Mouse (Mus musculus): ENCODE measurements at regions not wholly inside any gene's neighbourhood (a gene's known extent, or its start where the extent isn't known, plus 50 kb on each side); places are given as distances from the start of the nearest gene placed in this dataset.

DNA sequence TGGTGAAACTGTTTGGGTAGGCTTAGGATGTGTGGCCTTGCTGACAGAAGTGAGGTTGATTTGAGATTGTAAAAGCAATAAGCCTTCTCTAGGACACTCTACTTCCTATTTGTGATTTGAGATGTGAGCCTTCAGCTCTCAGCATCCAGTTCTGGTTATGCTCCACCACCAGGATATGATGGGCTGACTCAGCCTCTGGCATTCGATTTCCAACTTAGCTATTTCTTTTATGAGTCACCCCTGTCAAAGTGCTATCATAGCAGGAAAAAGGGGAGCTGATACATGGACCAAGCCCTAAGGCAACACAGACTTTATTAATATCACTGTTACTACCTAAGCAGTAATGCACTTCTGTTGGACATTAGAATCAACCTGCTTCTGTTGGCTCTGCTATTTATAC lies 310.2 kb upstream of the Ndst3 start:
- H3K4me3 ChIP-seq (ENCODE audit: low read depth, low read length): no peak overlapping the region
- no peak for DNase-seq (ENCODE audit: low spot score)
- ATAC-seq (replicated peaks; ENCODE audit: insufficient number of reproducible peaks, low FRiP score, low TSS enrichment, low read depth): no peak
- H3K4me2 ChIP-seq (ENCODE audit: low read depth, low read length): no peak overlapping the region
- H3K27ac ChIP-seq (replicated peaks; ENCODE audit: low read depth, low read length): no peak overlapping the region
- 88% methylated on average over 1 of the region's 1 CpGs for WGBS
- no peaks in the 10 kb centered on the region for H3K36me3 ChIP-seq (replicated peaks; ENCODE audit: control insufficient read depth, insufficient read depth, low read depth, low read length)
- H3K9me3 ChIP-seq (replicated peaks; ENCODE audit: control insufficient read depth, low read length): no peaks in the 10 kb centered on the region
- no peak overlapping the region for H3K9ac ChIP-seq (replicated peaks; ENCODE audit: low read length)
- no peaks in the 10 kb centered on the region for H3K27me3 ChIP-seq (ENCODE audit: control insufficient read depth, insufficient read depth, low read length)
- no peaks in the 10 kb centered on the region for H3K4me1 ChIP-seq (ENCODE audit: control insufficient read depth, insufficient read depth, low read length)

DNA sequence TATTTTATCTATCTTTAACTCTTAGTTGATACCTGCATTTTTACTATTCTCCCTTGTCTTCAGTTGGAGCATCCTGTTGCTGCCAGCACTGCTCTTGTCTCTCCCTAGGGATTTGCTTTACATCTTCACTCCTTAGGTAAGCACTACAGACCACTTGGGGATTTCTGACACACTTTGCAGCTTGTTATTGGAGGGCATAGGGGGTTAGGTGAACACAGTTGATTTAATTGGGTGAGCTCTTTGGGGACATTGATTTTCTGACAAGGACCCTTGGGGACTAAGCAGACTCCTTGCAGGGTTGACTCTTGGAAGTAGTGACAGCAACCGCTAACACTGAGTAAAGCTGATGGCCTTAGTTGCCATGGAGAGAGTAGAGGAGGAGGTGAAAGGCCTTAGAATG lies 309.0 kb upstream of the Tram1l1 start:
- no peak for DNase-seq (ENCODE audit: low spot score)
- Histone ChIP-seq H3K4me3 (ENCODE audit: low read depth, low read length) (no peak overlapping the region), H3K9ac (replicated peaks; ENCODE audit: low read length) (no peak overlapping the region), H3K4me1 (ENCODE audit: control insufficient read depth, insufficient read depth, low read length) (no peaks in the 10 kb centered on the region), H3K27me3 (ENCODE audit: control insufficient read depth, insufficient read depth, low read length) (no peaks in the 10 kb centered on the region), H3K9me3 (replicated peaks; ENCODE audit: control insufficient read depth, low read length) (no peaks in the 10 kb centered on the region), H3K27ac (replicated peaks; ENCODE audit: low read depth, low read length) (no peak overlapping the region), H3K36me3 (replicated peaks; ENCODE audit: control insufficient read depth, insufficient read depth, low read depth, low read length) (no peaks in the 10 kb centered on the region), H3K4me2 (ENCODE audit: low read depth, low read length) (no peak overlapping the region)
- ATAC-seq (replicated peaks; ENCODE audit: insufficient number of reproducible peaks, low FRiP score, low TSS enrichment, low read depth): no peak
- WGBS: 69% methylated on average over 1 of the region's 1 CpGs

DNA sequence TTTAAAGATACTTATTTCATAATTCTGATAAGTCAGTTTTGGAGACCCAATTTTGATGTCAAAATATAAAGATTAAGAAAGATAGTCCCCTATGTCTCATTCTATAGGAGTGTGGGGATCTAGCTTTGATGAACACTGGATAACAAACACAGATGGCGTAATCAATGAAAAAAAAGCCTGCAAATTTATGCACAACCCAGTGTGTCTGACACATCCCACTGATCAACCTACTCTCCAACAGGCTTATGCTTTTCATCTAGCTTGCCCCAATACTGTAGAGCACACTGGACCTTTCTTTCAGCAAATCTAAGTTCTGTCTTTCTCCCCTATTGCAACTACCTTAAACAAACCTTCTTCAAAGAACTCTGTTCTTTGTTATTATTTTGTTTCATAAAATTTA lies 302.0 kb upstream of the Tram1l1 start:
- Histone ChIP-seq H3K4me1 (ENCODE audit: control insufficient read depth, insufficient read depth, low read length) (no peaks in the 10 kb centered on the region), H3K4me3 (ENCODE audit: low read depth, low read length) (no peak overlapping the region), H3K36me3 (replicated peaks; ENCODE audit: control insufficient read depth, insufficient read depth, low read depth, low read length) (no peaks in the 10 kb centered on the region), H3K27ac (replicated peaks; ENCODE audit: low read depth, low read length) (no peak overlapping the region), H3K9me3 (replicated peaks; ENCODE audit: control insufficient read depth, low read length) (no peaks in the 10 kb centered on the region), H3K4me2 (ENCODE audit: low read depth, low read length) (no peak overlapping the region), H3K9ac (replicated peaks; ENCODE audit: low read length) (no peak overlapping the region), H3K27me3 (ENCODE audit: control insufficient read depth, insufficient read depth, low read length) (no peaks in the 10 kb centered on the region)
- DNase-seq (ENCODE audit: low spot score) (no peak), ATAC-seq (replicated peaks; ENCODE audit: insufficient number of reproducible peaks, low FRiP score, low TSS enrichment, low read depth) (no peak)
- 100% methylated on average over 1 of the region's 1 CpGs for WGBS

DNA sequence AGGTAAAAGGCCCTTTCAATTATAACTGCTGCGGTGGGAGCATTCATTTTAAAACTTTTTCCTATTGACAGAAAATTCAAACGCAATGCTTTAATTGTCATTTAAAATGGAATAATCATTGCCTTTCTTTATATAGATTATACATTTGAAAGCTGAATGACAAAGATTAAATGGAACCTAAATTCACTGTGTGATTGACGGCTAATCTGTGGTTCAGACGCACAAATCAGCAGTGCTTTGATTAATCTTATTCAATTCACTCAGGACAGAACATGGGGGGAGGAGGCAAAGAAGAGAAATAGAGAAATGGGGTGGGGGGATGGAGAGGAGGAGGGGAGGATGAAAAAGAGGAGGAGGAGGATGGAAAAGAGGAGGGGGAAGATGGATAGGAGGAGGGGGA lies 294.5 kb upstream of the Tram1l1 start:
- no peaks in the 10 kb centered on the region for H3K9me3 ChIP-seq (replicated peaks; ENCODE audit: control insufficient read depth, low read length)
- WGBS: 80% methylated on average over 4 of the region's 4 CpGs

DNA sequence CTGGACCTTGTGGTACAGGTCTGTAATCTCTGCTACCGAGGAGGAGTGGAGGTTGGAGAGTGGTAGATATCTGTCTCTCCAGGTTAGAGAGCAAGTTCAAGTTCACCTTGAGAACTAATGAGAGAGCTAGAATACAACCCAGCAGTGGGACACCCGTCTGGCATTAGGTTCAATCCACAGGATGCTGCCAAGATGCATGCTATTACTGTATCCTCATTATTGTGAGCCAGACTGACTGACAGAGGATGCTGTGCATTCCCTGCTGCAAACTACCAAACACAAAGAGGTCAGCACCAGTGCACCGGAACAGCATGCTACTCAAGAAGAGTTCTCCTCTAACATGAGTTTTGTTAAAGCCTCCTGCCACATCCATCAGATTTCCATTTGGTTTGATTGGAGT lies 253.6 kb upstream of the Tram1l1 start:
- ATAC-seq (replicated peaks; ENCODE audit: insufficient number of reproducible peaks, low FRiP score, low TSS enrichment, low read depth) (no peak), DNase-seq (ENCODE audit: low spot score) (no peak)
- Histone ChIP-seq H3K36me3 (replicated peaks; ENCODE audit: control insufficient read depth, insufficient read depth, low read depth, low read length) (no peaks in the 10 kb centered on the region), H3K4me2 (ENCODE audit: low read depth, low read length) (no peak overlapping the region), H3K27ac (replicated peaks; ENCODE audit: low read depth, low read length) (no peak overlapping the region), H3K27me3 (ENCODE audit: control insufficient read depth, insufficient read depth, low read length) (no peaks in the 10 kb centered on the region), H3K4me3 (ENCODE audit: low read depth, low read length) (no peak overlapping the region), H3K9ac (replicated peaks; ENCODE audit: low read length) (no peak overlapping the region), H3K4me1 (ENCODE audit: control insufficient read depth, insufficient read depth, low read length) (no peaks in the 10 kb centered on the region), H3K9me3 (replicated peaks; ENCODE audit: control insufficient read depth, low read length) (no peaks in the 10 kb centered on the region)
- 71% methylated on average over 3 of the region's 3 CpGs for WGBS

More for the DNA sequence above, 294.5 kb upstream of the Tram1l1 start:
- no peak overlapping the region for H3K4me2 ChIP-seq (ENCODE audit: low read depth, low read length)
- H3K9ac ChIP-seq (replicated peaks; ENCODE audit: low read length): no peak overlapping the region
- no peaks in the 10 kb centered on the region for H3K36me3 ChIP-seq (replicated peaks; ENCODE audit: control insufficient read depth, insufficient read depth, low read depth, low read length)
- no peak for ATAC-seq (replicated peaks; ENCODE audit: insufficient number of reproducible peaks, low FRiP score, low TSS enrichment, low read depth)
- H3K4me3 ChIP-seq (ENCODE audit: low read depth, low read length): no peak overlapping the region
- no peak for DNase-seq (ENCODE audit: low spot score)
- H3K27me3 ChIP-seq (ENCODE audit: control insufficient read depth, insufficient read depth, low read length): no peaks in the 10 kb centered on the region
- H3K27ac ChIP-seq (replicated peaks; ENCODE audit: low read depth, low read length): no peak overlapping the region
- no peaks in the 10 kb centered on the region for H3K4me1 ChIP-seq (ENCODE audit: control insufficient read depth, insufficient read depth, low read length)

DNA sequence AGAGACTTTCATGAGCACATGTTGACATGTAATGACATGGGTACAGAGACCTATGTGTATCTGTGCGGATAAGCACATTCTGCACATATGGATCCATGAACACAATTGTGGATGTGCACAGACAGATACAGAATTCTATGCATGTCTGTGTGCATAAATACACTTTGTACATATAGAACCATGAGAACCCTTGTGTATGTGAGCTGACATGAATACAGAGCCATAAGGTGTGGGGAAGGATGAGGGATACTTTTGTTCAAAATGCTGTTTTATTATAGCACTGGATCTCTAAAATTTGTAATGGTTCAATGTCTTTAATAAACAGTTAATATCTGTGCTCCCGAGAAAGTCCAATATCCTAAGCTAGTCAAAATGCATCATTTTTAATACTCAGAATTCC lies 253.1 kb upstream of the Tram1l1 start:
- Histone ChIP-seq H3K36me3 (replicated peaks; ENCODE audit: control insufficient read depth, insufficient read depth, low read depth, low read length) (no peaks in the 10 kb centered on the region), H3K4me1 (ENCODE audit: control insufficient read depth, insufficient read depth, low read length) (no peaks in the 10 kb centered on the region), H3K9ac (replicated peaks; ENCODE audit: low read length) (no peak overlapping the region), H3K4me3 (ENCODE audit: low read depth, low read length) (no peak overlapping the region), H3K27ac (replicated peaks; ENCODE audit: low read depth, low read length) (no peak overlapping the region), H3K27me3 (ENCODE audit: control insufficient read depth, insufficient read depth, low read length) (no peaks in the 10 kb centered on the region), H3K9me3 (replicated peaks; ENCODE audit: control insufficient read depth, low read length) (no peaks in the 10 kb centered on the region), H3K4me2 (ENCODE audit: low read depth, low read length) (no peak overlapping the region)
- DNase-seq (ENCODE audit: low spot score) (no peak), ATAC-seq (replicated peaks; ENCODE audit: insufficient number of reproducible peaks, low FRiP score, low TSS enrichment, low read depth) (no peak)
- 83% methylated on average over 2 of the region's 2 CpGs for WGBS

DNA sequence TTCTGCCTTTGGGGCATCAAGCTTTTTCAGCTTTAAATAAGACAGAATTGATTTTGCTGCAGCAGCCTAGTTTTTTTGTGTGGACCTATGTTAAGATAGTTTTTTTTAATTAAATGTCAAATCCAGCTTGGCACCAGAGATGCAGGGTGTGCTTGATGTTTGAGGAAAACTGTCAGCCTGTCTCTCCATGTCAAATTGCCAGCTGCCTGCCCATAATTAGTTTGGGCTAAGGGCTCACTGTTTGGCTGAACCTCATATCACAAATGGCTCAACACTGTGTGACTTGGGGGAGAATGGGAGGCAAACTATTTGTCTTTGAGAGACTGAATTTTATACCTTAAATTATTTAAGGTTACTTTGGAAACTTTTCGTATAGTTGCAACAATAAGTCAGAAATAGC lies 252.7 kb upstream of the Tram1l1 start:
- 76% methylated on average over 1 of the region's 1 CpGs for WGBS
- Histone ChIP-seq H3K9ac (replicated peaks; ENCODE audit: low read length) (no peak overlapping the region), H3K4me3 (ENCODE audit: low read depth, low read length) (no peak overlapping the region), H3K27me3 (ENCODE audit: control insufficient read depth, insufficient read depth, low read length) (no peaks in the 10 kb centered on the region), H3K9me3 (replicated peaks; ENCODE audit: control insufficient read depth, low read length) (no peaks in the 10 kb centered on the region), H3K27ac (replicated peaks; ENCODE audit: low read depth, low read length) (no peak overlapping the region), H3K4me1 (ENCODE audit: control insufficient read depth, insufficient read depth, low read length) (no peaks in the 10 kb centered on the region), H3K36me3 (replicated peaks; ENCODE audit: control insufficient read depth, insufficient read depth, low read depth, low read length) (no peaks in the 10 kb centered on the region), H3K4me2 (ENCODE audit: low read depth, low read length) (no peak overlapping the region)
- ATAC-seq (replicated peaks; ENCODE audit: insufficient number of reproducible peaks, low FRiP score, low TSS enrichment, low read depth): no peak
- DNase-seq (ENCODE audit: low spot score): no peak

DNA sequence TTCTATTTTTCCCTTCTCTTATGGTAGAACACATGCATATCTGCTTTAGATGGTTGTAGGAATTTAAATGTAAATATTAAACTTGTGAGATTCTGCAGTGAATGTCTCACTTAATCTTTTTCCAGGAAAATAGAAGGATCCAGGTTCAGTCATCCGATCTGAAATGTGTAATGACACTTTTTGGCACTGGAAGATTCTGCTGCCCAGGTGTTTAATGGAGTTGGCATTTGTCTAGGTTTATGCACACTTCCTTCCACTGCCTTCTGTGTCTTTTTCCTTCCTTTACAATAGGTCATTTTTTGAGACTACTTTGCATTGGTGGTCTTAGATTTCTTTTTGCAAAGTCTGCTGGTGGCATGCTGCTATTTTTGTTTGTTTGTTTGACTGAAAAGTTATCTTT lies 251.5 kb upstream of the Tram1l1 start:
- Histone ChIP-seq H3K9me3 (replicated peaks; ENCODE audit: control insufficient read depth, low read length) (no peaks in the 10 kb centered on the region), H3K36me3 (replicated peaks; ENCODE audit: control insufficient read depth, insufficient read depth, low read depth, low read length) (no peaks in the 10 kb centered on the region), H3K9ac (replicated peaks; ENCODE audit: low read length) (no peak overlapping the region), H3K4me2 (ENCODE audit: low read depth, low read length) (no peak overlapping the region), H3K4me1 (ENCODE audit: control insufficient read depth, insufficient read depth, low read length) (no peaks in the 10 kb centered on the region), H3K27ac (replicated peaks; ENCODE audit: low read depth, low read length) (no peak overlapping the region), H3K27me3 (ENCODE audit: control insufficient read depth, insufficient read depth, low read length) (no peaks in the 10 kb centered on the region), H3K4me3 (ENCODE audit: low read depth, low read length) (no peak overlapping the region)
- no peak for DNase-seq (ENCODE audit: low spot score)
- 85% methylated on average over 1 of the region's 1 CpGs for WGBS
- ATAC-seq (replicated peaks; ENCODE audit: insufficient number of reproducible peaks, low FRiP score, low TSS enrichment, low read depth): no peak

Measured in embryonic facial prominence, embryonic 11.5 days (tissue).